19 mouse cellular contexts compared by ENCODE assay signal in the genomic region with DNA sequence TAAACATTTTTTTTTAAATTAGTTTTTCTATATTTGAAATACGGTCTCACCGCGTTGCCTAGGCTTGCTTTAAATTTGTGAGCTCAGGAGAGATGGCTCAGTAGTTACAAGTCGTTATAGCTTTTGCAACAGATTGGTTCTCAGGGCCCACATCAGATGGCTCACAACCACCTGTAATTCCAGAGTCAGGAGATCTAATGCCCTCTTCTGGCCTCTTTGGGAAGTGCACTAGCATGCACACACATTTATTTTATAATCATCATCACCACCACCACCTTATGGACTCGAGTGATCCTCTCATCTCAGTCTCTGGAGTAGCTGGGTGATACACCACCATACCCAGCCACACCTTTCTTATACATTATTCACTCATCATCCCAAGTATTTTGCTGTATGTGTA.
A peak's percentile ranks its signal among the peaks of the same experiment; 100 is the strongest.
DNase-seq lines count a peak whose midpoint lies in the region; ATAC-seq and TF ChIP-seq lines count a peak whose summit lies in the region.
"Had no signal": no experiment of that assay in that cellular context is flagged by ENCODE, and none has a peak within 500 bp of the region (broad histone marks: within the 10 kb centered on the region; RNA-seq: fewer than 3 reads in every experiment).

No protein-coding gene starts in this region.

- no peak for ATAC-seq in heart, embryonic 12.5 days (ENCODE audit: insufficient number of reproducible peaks, low FRiP score)
- no peak for ATAC-seq in lung, postnatal 0 days

- H3K79me2 ChIP-seq in CH12.LX (replicated peaks; ENCODE audit: control insufficient read depth, extremely low read depth, insufficient read depth, poor library complexity, severe bottlenecking) = no peaks in the 10 kb centered on the region

- TF ChIP-seq CTCF in lung, postnatal 0 days (IDR thresholded peaks at IDR 0.05) = peak; percentile 23; the same call in 1 of the 2 replicates
- peak in 1 of 2 experiments; percentile 31; a peak in 1 of 4 replicates for TF ChIP-seq CTCF in CH12.LX (conservative IDR thresholded peaks at IDR 0.05 in 1 of 2, IDR thresholded peaks at IDR 0.05 in 1 of 2; ENCODE audit: low read depth in 2 of 2, low read length in 2 of 2)

- H3K9ac ChIP-seq in heart, embryonic 12.5 days = no peak overlapping the region
- H3K9ac ChIP-seq in lung, postnatal 0 days (replicated peaks; ENCODE audit: low read depth) = no peak overlapping the region
- no peak overlapping the region for H3K9ac ChIP-seq in CH12.LX (ENCODE audit: insufficient read depth, low read depth)
- H3K9ac ChIP-seq: hindbrain, embryonic 15.5 days; kidney, embryonic 15.5 days; liver, embryonic 13.5 days had no signal

- 90% methylated on average over 5 of the region's 5 CpGs for WGBS in heart, embryonic 10.5 days
- WGBS in heart, embryonic 12.5 days = 91% methylated on average over 5 of the region's 5 CpGs
- WGBS in lung, postnatal 0 days = 96% methylated on average over 5 of the region's 5 CpGs

- no peak for TF ChIP-seq EP300 in lung, postnatal 0 days (IDR thresholded peaks at IDR 0.05)
- no peak for TF ChIP-seq EP300 in CH12.LX (IDR thresholded peaks at IDR 0.05; ENCODE audit: low read length)

- H3K4me2 ChIP-seq in heart, embryonic 12.5 days = no peak overlapping the region
- H3K4me2 ChIP-seq in lung, postnatal 0 days (replicated peaks; ENCODE audit: low read depth, low read length) = no peak overlapping the region
- no peak overlapping the region for H3K4me2 ChIP-seq in CH12.LX (ENCODE audit: insufficient read depth, low read depth, poor library complexity, severe bottlenecking)
- H3K4me2 ChIP-seq: heart, embryonic 11.5 days; hindbrain, embryonic 15.5 days; kidney, embryonic 15.5 days; liver, embryonic 13.5 days had no signal

- no peaks in the 10 kb centered on the region for H3K36me3 ChIP-seq in heart, embryonic 10.5 days
- no peaks in the 10 kb centered on the region for H3K36me3 ChIP-seq in heart, embryonic 12.5 days
- H3K36me3 ChIP-seq in lung, postnatal 0 days (ENCODE audit: insufficient read depth, low read length) = no peaks in the 10 kb centered on the region
- H3K36me3 ChIP-seq in CH12.LX (replicated peaks in 1 of 2; ENCODE audit: control insufficient read depth in 1 of 2, insufficient read depth in 1 of 2, low read length in 1 of 2) = no peaks in the 10 kb centered on the region
- H3K36me3 ChIP-seq: hindbrain, embryonic 15.5 days; kidney, embryonic 15.5 days; liver, embryonic 13.5 days had no signal

- H3K4me3 ChIP-seq in heart, embryonic 10.5 days = no peak overlapping the region
- no peak overlapping the region for H3K4me3 ChIP-seq in heart, embryonic 12.5 days
- H3K4me3 ChIP-seq in lung, postnatal 0 days (ENCODE audit: low read depth, low read length) = no peak overlapping the region
- H3K4me3 ChIP-seq in CH12.LX (replicated peaks in 1 of 3; ENCODE audit: low read depth in 2 of 3, low read length in 2 of 3, poor library complexity in 1 of 3) = no peak overlapping the region
- H3K4me3 ChIP-seq: hindbrain, embryonic 15.5 days; kidney, embryonic 15.5 days; liver, embryonic 13.5 days had no signal

- in situ Hi-C loops in CH12.LX (cut with MboI; ENCODE audit: low pct_ligation_motif_present, low pct_unique_long_range_greater_than_20kb, low sequenced_read_pairs) = loop anchor here (25.0 kb wide), 2 partner anchors 108 to 167 kb away; partner anchors contain the start of gene Egln3

- peak; percentile 20 for DNase-seq in heart, embryonic 10.5 days (ENCODE audit: low spot score)
- DNase-seq in lung, postnatal 0 days (ENCODE audit: low spot score) = no peak
- no peak for DNase-seq in lung, postnatal 10 days
- no peak for DNase-seq in CH12.LX (ENCODE audit: extremely low read depth)
- peak; percentile 71 for DNase-seq in ZHBTc4 (ENCODE audit: low read depth, low spot score)
- no peak for DNase-seq in adrenal gland, adult 18-20 months (ENCODE audit: low spot score in 2 of 2)
- no peak for DNase-seq in heart, adult 9 months (ENCODE audit: low spot score in 2 of 2)
- DNase-seq: cerebellum, postnatal 10 days; gastrocnemius, postnatal 25 days; heart, postnatal 36 days; layer of hippocampus, postnatal 36 days; left cerebral cortex, postnatal 4 days; liver, embryonic 13.5 days; lung, postnatal 14 days; right cerebral cortex, postnatal 4 days had no signal

- no peaks in the 10 kb centered on the region for H3K9me3 ChIP-seq in heart, embryonic 10.5 days
- H3K9me3 ChIP-seq in heart, embryonic 12.5 days (replicated peaks) = peaks cover 12% of the 10 kb centered on the region
- H3K9me3 ChIP-seq in lung, postnatal 0 days (ENCODE audit: low read length) = no peaks in the 10 kb centered on the region
- H3K9me3 ChIP-seq in CH12.LX (replicated peaks; ENCODE audit: low read length) = peaks cover 13% of the 10 kb centered on the region
- H3K9me3 ChIP-seq: hindbrain, embryonic 15.5 days; kidney, embryonic 15.5 days; liver, embryonic 13.5 days had no signal

- peak; percentile 27 for TF ChIP-seq RAD21 in CH12.LX (IDR thresholded peaks at IDR 0.05; ENCODE audit: low read depth, low read length)

- H3K27me3 ChIP-seq in heart, embryonic 10.5 days (ENCODE audit: insufficient read depth, poor library complexity, severe bottlenecking) = 0 out of 2 replicates have a peak, but pooled peaks cover 6% of the 10 kb centered on the region
- H3K27me3 ChIP-seq in heart, embryonic 12.5 days (replicated peaks) = no peaks in the 10 kb centered on the region; the same call in 1 of the 2 replicates
- H3K27me3 ChIP-seq in lung, postnatal 0 days (replicated peaks; ENCODE audit: insufficient read depth, low read length) = no peaks in the 10 kb centered on the region
- H3K27me3 ChIP-seq in CH12.LX (replicated peaks) = no peaks in the 10 kb centered on the region
- H3K27me3 ChIP-seq: liver, embryonic 13.5 days had no signal

- dilution Hi-C loops in CH12.LX (cut with MboI; ENCODE audit: extremely low pct_ligation_motif_present, extremely low pct_unique_long_range_greater_than_20kb, low sequenced_read_pairs) = no loop called here

- H3K27ac ChIP-seq in heart, embryonic 10.5 days = no peak overlapping the region
- no peak overlapping the region for H3K27ac ChIP-seq in heart, embryonic 12.5 days (ENCODE audit: poor library complexity, severe bottlenecking)
- no peak overlapping the region for H3K27ac ChIP-seq in lung, postnatal 0 days (ENCODE audit: low read length)
- no peak overlapping the region for H3K27ac ChIP-seq in CH12.LX (ENCODE audit: insufficient read depth, low read depth)
- H3K27ac ChIP-seq: hindbrain, embryonic 15.5 days; kidney, embryonic 15.5 days; liver, embryonic 13.5 days had no signal

- TF ChIP-seq POLR2A in CH12.LX (IDR thresholded peaks at IDR 0.05; ENCODE audit: low read depth, low read length) = no peak

- H3K4me1 ChIP-seq in heart, embryonic 10.5 days = peaks cover 7% of the 10 kb centered on the region
- peaks cover 9% of the 10 kb centered on the region for H3K4me1 ChIP-seq in heart, embryonic 12.5 days (replicated peaks)
- peaks cover 7% of the 10 kb centered on the region; the same call in 1 of the 2 replicates for H3K4me1 ChIP-seq in lung, postnatal 0 days (ENCODE audit: insufficient read depth, low read depth, low read length)
- peaks cover 6 to 21% of the 10 kb centered on the region in 2 experiments for H3K4me1 ChIP-seq in CH12.LX (ENCODE audit: control insufficient read depth in 1 of 2, insufficient read depth in 2 of 2)
- H3K4me1 ChIP-seq: liver, embryonic 13.5 days had no signal

TF ChIP-seq in CH12.LX, 34 proteins besides CTCF, POLR2A, EP300 and RAD21:
- TF ChIP-seq JUND (conservative IDR thresholded peaks at IDR 0.05; ENCODE audit: low read depth, low read length) (no peak), SMC3 (IDR thresholded peaks at IDR 0.05; ENCODE audit: low read depth, low read length) (peak; percentile 37)

Comparison
In these comparisons a context has a peak if more than half of its experiments do, and no peak if none do; other contexts are left out.
1. DNase-seq: peak in heart, embryonic 10.5 days (single experiment) and ZHBTc4 (single experiment); none in lung, postnatal 0 days (single experiment), lung, postnatal 10 days (single experiment), CH12.LX (single experiment), adrenal gland, adult 18-20 months (0 of 2) and heart, adult 9 months (0 of 2).